Mouse (Mus musculus) neural tube, embryonic 10.5 days (tissue): ENCODE data around the gene Mep1a.
A peak's percentile ranks its signal among the peaks of the same experiment; 100 is the strongest.

Source experiments
- DNase-seq: peaks from one replicate; pipeline ENCODE4 v3.0.0-alpha.2; 2017; ENCODE audit warnings: low spot score; ENCODE audit errors: extremely low spot score

Mep1a gene

GRCm38 (mm10) chr17:43485982-43486381, 16.6 kb downstream of the Mep1a start:
- no peak for DNase-seq

GRCm38 (mm10) chr17:43477621-43478020, 25.0 kb downstream of the Mep1a start:
- no peak for DNase-seq

GRCm38 (mm10) chr17:43474775-43475174, 27.8 kb downstream of the Mep1a start:
- DNase-seq: no peak

GRCm38 (mm10) chr17:43472558-43472957, 30.1 kb downstream of the Mep1a start:
- DNase-seq: no peak

- DNase-seq: no peak
Measured at GRCm38 (mm10) chr17:43470039-43470438, 32.6 kb downstream of the Mep1a start.

GRCm38 (mm10) chr17:43460245-43461181, 42.1 kb downstream of the Mep1a start:
- peak; percentile 86 for DNase-seq

- DNase-seq: peak; percentile 21
Measured at GRCm38 (mm10) chr17:43459737-43460230, 42.8 kb downstream of the Mep1a start.

- peak; percentile 70 for DNase-seq
Measured at GRCm38 (mm10) chr17:43458598-43458997, 44.0 kb downstream of the Mep1a start.

GRCm38 (mm10) chr17:43451216-43451615, 51.4 kb downstream of the Mep1a start:
- DNase-seq: no peak

- no peak for DNase-seq
Measured at GRCm38 (mm10) chr17:43434485-43434884, 68.1 kb downstream of the Mep1a start.

GRCm38 (mm10) chr17:43431692-43432091, 70.9 kb downstream of the Mep1a start:
- no peak for DNase-seq
